Comparison of ENCODE assay signal across 10 mouse cellular contexts in the genomic region with DNA sequence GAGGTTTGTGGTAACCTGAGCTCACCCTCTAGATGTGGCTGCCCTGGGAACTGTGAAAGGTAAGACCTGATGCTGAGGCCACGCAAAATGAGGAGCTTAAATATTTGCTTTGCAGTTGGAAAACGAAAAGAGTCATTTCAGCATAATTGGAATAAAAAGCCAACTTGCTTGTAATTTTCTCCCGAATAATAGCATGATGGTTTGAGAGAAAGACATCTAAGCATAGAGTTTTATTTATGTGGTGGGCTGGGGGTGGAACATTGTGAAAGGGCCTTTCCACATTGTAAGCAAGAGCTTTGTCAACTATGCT. TPM values are rescaled to one million over a fixed set of nuclear protein-coding genes. Genes with fewer than 3 reads are reported as not detected.
A peak's percentile ranks its signal among the peaks of the same experiment; 100 is the strongest.
DNase-seq lines count a peak whose midpoint lies in the region; ATAC-seq and TF ChIP-seq lines count a peak whose summit lies in the region.
"Had no signal": no experiment of that assay in that cellular context is flagged by ENCODE, and none has a peak within 500 bp of the region (broad histone marks: within the 10 kb centered on the region; RNA-seq: fewer than 3 reads in every experiment).

No protein-coding gene starts in this region.

- peaks cover 6% of the 10 kb centered on the region for H3K36me3 ChIP-seq in heart, adult 2 months (ENCODE audit: control insufficient read depth, insufficient read depth, low read length)
- H3K36me3 ChIP-seq in intestine, postnatal 0 days (ENCODE audit: control insufficient read depth, insufficient read depth), result no peaks in the 10 kb centered on the region
- H3K36me3 ChIP-seq in intestine, embryonic 15.5 days, result no peaks in the 10 kb centered on the region
- no peaks in the 10 kb centered on the region for H3K36me3 ChIP-seq in spleen, adult 2 months (ENCODE audit: control insufficient read depth, insufficient read depth, low read length)
- H3K36me3 ChIP-seq in stomach, embryonic 16.5 days (ENCODE audit: control insufficient read depth, insufficient read depth, low read length), result no peaks in the 10 kb centered on the region

- no peaks in the 10 kb centered on the region for H3K9me3 ChIP-seq in intestine, postnatal 0 days (ENCODE audit: control insufficient read depth)
- H3K9me3 ChIP-seq in intestine, embryonic 15.5 days, result no peaks in the 10 kb centered on the region
- H3K9me3 ChIP-seq in stomach, embryonic 16.5 days (replicated peaks; ENCODE audit: control insufficient read depth, low read length), result no peaks in the 10 kb centered on the region

- H3K27ac ChIP-seq in heart, adult 2 months, result no peak overlapping the region
- H3K27ac ChIP-seq in intestine, postnatal 0 days (ENCODE audit: low read depth, low read length), result no peak overlapping the region
- no peak overlapping the region for H3K27ac ChIP-seq in intestine, embryonic 15.5 days
- H3K27ac ChIP-seq in spleen, adult 2 months (ENCODE audit: insufficient read depth, low read length), result peak overlapping the region; percentile 85
- H3K27ac ChIP-seq in stomach, embryonic 16.5 days (ENCODE audit: low read length), result peak overlapping the region; percentile 5; the same call in 1 of the 2 replicates
- H3K27ac ChIP-seq: macrophage had no signal

- 0 out of 2 replicates have a peak overlapping the region, but pooled peaks have one; percentile 89 for H3K4me2 ChIP-seq in intestine, postnatal 0 days (replicated peaks; ENCODE audit: low read depth)
- H3K4me2 ChIP-seq in intestine, embryonic 15.5 days (replicated peaks), result no peak overlapping the region
- no peak overlapping the region for H3K4me2 ChIP-seq in stomach, embryonic 16.5 days (ENCODE audit: low read depth, low read length)

- H3K4me1 ChIP-seq in heart, adult 2 months (ENCODE audit: control insufficient read depth, insufficient read depth, low read length), result peaks cover 12% of the 10 kb centered on the region
- no peaks in the 10 kb centered on the region for H3K4me1 ChIP-seq in intestine, postnatal 0 days (replicated peaks; ENCODE audit: control insufficient read depth, insufficient read depth, low read length)
- H3K4me1 ChIP-seq in intestine, embryonic 15.5 days (replicated peaks), result peaks cover 9% of the 10 kb centered on the region; the same call in 1 of the 2 replicates
- peaks cover 2% of the 10 kb centered on the region; the same call in 1 of the 2 replicates for H3K4me1 ChIP-seq in spleen, adult 2 months (ENCODE audit: control insufficient read depth, insufficient read depth, insufficient read length)
- H3K4me1 ChIP-seq in stomach, embryonic 16.5 days (ENCODE audit: control insufficient read depth, insufficient read depth, low read length), result peaks cover 16% of the 10 kb centered on the region

- TF ChIP-seq POLR2A in heart, adult 2 months (IDR thresholded peaks at IDR 0.05; ENCODE audit: insufficient read depth, low read depth, low read length), result no peak
- no peak for TF ChIP-seq POLR2A in spleen, adult 2 months (IDR thresholded peaks at IDR 0.05; ENCODE audit: low read depth, low read length)

- no peaks in the 10 kb centered on the region for H3K27me3 ChIP-seq in heart, adult 2 months (ENCODE audit: control insufficient read depth, insufficient read depth, low read length)
- H3K27me3 ChIP-seq in intestine, postnatal 0 days (replicated peaks; ENCODE audit: control insufficient read depth, insufficient read depth, low read length), result no peaks in the 10 kb centered on the region
- H3K27me3 ChIP-seq in intestine, embryonic 15.5 days (replicated peaks), result no peaks in the 10 kb centered on the region
- H3K27me3 ChIP-seq in spleen, adult 2 months (ENCODE audit: control insufficient read depth, insufficient read depth, low read length), result no peaks in the 10 kb centered on the region
- no peaks in the 10 kb centered on the region for H3K27me3 ChIP-seq in stomach, embryonic 16.5 days (ENCODE audit: control insufficient read depth, insufficient read depth, low read length)

- intact Hi-C loops in heart, adult 2 months (cut with DNase I), result loop anchor here (10.0 kb wide), 1 partner anchor 662 kb away; a partner anchor contains a TSS
- intact Hi-C loops in heart, postnatal 14 days (cut with DNase I), result loop anchor here (10.0 kb wide), 1 partner anchor 62 kb away; no protein-coding TSS in a partner anchor

- H3K9ac ChIP-seq in heart, adult 2 months (ENCODE audit: low read depth, low read length), result no peak overlapping the region
- H3K9ac ChIP-seq in intestine, postnatal 0 days (ENCODE audit: low read depth, low read length), result no peak overlapping the region
- no peak overlapping the region for H3K9ac ChIP-seq in intestine, embryonic 15.5 days
- 0 out of 2 replicates have a peak overlapping the region, but pooled peaks have one; percentile 9 for H3K9ac ChIP-seq in stomach, embryonic 16.5 days (ENCODE audit: low read length)

- no peak for TF ChIP-seq CTCF in heart, adult 2 months (IDR thresholded peaks at IDR 0.05)
- TF ChIP-seq CTCF in intestine, postnatal 0 days (IDR thresholded peaks at IDR 0.05; ENCODE audit: low read depth), result no peak
- no peak for TF ChIP-seq CTCF in spleen, adult 2 months (IDR thresholded peaks at IDR 0.05; ENCODE audit: extremely low read depth, insufficient read depth, insufficient read length, insufficient replicate concordance)

- no peak for DNase-seq in heart, adult 2 months
- no peak for DNase-seq in heart, postnatal 14 days
- DNase-seq in spleen, adult 2 months (ENCODE audit: low read depth in 1 of 2, low spot score in 2 of 2), result no peak
- no peak for DNase-seq in spleen, adult 18-20 months
- DNase-seq in right cerebral cortex, postnatal 36 days (ENCODE audit: low spot score in 2 of 2), result no peak
- DNase-seq: cerebellum, adult 9-10 months had no signal

- no peak for ATAC-seq in intestine, postnatal 0 days
- no peak for ATAC-seq in intestine, embryonic 15.5 days
- ATAC-seq in stomach, embryonic 16.5 days (ENCODE audit: insufficient read depth, low FRiP score), result no peak

- TF ChIP-seq EP300 in heart, adult 2 months (IDR thresholded peaks at IDR 0.05; ENCODE audit: insufficient read depth, low read depth, low read length), result no peak

- 83% methylated on average over 3 of the region's 3 CpGs for WGBS in heart, adult 2 months
- 84% methylated on average over 3 of the region's 3 CpGs for WGBS in intestine, postnatal 0 days
- 78% methylated on average over 3 of the region's 3 CpGs for WGBS in intestine, embryonic 15.5 days
- 69% methylated on average over 3 of the region's 3 CpGs for WGBS in spleen, adult 2 months
- 78% methylated on average over 3 of the region's 3 CpGs for WGBS in stomach, embryonic 16.5 days

- peaks cover 5% of the 10 kb centered on the region for H3K79me2 ChIP-seq in heart, adult 2 months (replicated peaks; ENCODE audit: control insufficient read depth, insufficient read depth, low read length)

- H3K4me3 ChIP-seq in heart, adult 2 months, result peak overlapping the region; percentile 16
- H3K4me3 ChIP-seq in intestine, postnatal 0 days (ENCODE audit: low read depth, low read length), result no peak overlapping the region
- no peak overlapping the region for H3K4me3 ChIP-seq in intestine, embryonic 15.5 days (replicated peaks)
- peak overlapping the region; percentile 25; the same call in 1 of the 2 replicates for H3K4me3 ChIP-seq in spleen, adult 2 months (ENCODE audit: extremely low read depth, insufficient read depth, insufficient read length)
- no peak overlapping the region for H3K4me3 ChIP-seq in stomach, embryonic 16.5 days (replicated peaks; ENCODE audit: low read length)

RNA-seq across cellular contexts. Expression of a gene that starts 3.0 kb away (rescaled TPM):
- 100 to 1,000 TPM; 204 to 256 TPM for total RNA-seq in heart, adult 2 months (2021)
- 39.0 and 62.8 TPM in 2 replicates for polyA plus RNA-seq in heart, adult 2 months (2012; rRNA removed)
- 100 to 1,000 TPM; 184 to 192 TPM for total RNA-seq in heart, postnatal 14 days (2021)
- 19.6 and 20.5 TPM in 2 replicates for polyA plus RNA-seq in intestine, postnatal 0 days (2015; fragmentation: Nextera tagmentation; extraction: Ambion mirVana)
- polyA plus RNA-seq in intestine, embryonic 15.5 days (2015; fragmentation: Nextera tagmentation; extraction: Ambion mirVana), result 31.9 and 37.8 TPM in 2 replicates
- polyA plus RNA-seq in spleen, adult 2 months (2012; rRNA removed), result 19.5 and 20.7 TPM in 2 replicates
- 51.8 and 53.4 TPM in 2 replicates for polyA plus RNA-seq in stomach, embryonic 16.5 days (2015; fragmentation: Nextera tagmentation; extraction: Ambion mirVana)

Comparison
In these comparisons a context has a peak if more than half of its experiments do, and no peak if none do; other contexts are left out.
1. H3K27ac ChIP-seq: peak in spleen, adult 2 months (single experiment) and stomach, embryonic 16.5 days (single experiment); none in heart, adult 2 months (single experiment), intestine, postnatal 0 days (single experiment) and intestine, embryonic 15.5 days (single experiment).
2. H3K4me3 ChIP-seq: peak in heart, adult 2 months (single experiment) and spleen, adult 2 months (single experiment); none in intestine, postnatal 0 days (single experiment), intestine, embryonic 15.5 days (single experiment) and stomach, embryonic 16.5 days (single experiment).